Comparison of ENCODE assay signal across 11 mouse cellular contexts in genomic region chr5:31835691-31836090, GRCm38 (mm10).
"Had no signal": no experiment of that assay in that cellular context is flagged by ENCODE, and none has a peak within 500 bp of the region (broad histone marks: within the 10 kb centered on the region; RNA-seq: fewer than 3 reads in every experiment).

No protein-coding gene starts in this region.

- ATAC-seq: midbrain, embryonic 16.5 days had no signal

- DNase-seq: kidney, postnatal 10 days; kidney, postnatal 4 days; left cerebral cortex, postnatal 4 days; lung, adult 18-20 months; thymus, adult 2 months; thymus, postnatal 25 days had no signal

- H3K4me1 ChIP-seq: limb, embryonic 13.5 days; midbrain, embryonic 12.5 days had no signal

- H3K4me2 ChIP-seq: limb, embryonic 13.5 days; midbrain, embryonic 12.5 days had no signal

- H3K4me3 ChIP-seq: layer of hippocampus, adult 2 months; limb, embryonic 13.5 days; midbrain, embryonic 12.5 days had no signal

- H3K27me3 ChIP-seq: limb, embryonic 13.5 days; midbrain, embryonic 12.5 days had no signal

- H3K27ac ChIP-seq: layer of hippocampus, adult 2 months; limb, embryonic 13.5 days; liver, embryonic 14.5 days; midbrain, embryonic 12.5 days had no signal

- H3K9ac ChIP-seq: limb, embryonic 13.5 days; liver, embryonic 14.5 days; midbrain, embryonic 12.5 days had no signal

- H3K36me3 ChIP-seq: limb, embryonic 13.5 days; midbrain, embryonic 12.5 days had no signal
